Mouse (Mus musculus) urinary bladder, postnatal 14 days (tissue): ENCODE data around the gene Pitx1.

ENCODE experiments used
- DNase-seq: peaks from one replicate; pipeline ENCODE4 v3.0.0; 2021; ENCODE audit warnings: low spot score

Pitx1 gene

DNA sequence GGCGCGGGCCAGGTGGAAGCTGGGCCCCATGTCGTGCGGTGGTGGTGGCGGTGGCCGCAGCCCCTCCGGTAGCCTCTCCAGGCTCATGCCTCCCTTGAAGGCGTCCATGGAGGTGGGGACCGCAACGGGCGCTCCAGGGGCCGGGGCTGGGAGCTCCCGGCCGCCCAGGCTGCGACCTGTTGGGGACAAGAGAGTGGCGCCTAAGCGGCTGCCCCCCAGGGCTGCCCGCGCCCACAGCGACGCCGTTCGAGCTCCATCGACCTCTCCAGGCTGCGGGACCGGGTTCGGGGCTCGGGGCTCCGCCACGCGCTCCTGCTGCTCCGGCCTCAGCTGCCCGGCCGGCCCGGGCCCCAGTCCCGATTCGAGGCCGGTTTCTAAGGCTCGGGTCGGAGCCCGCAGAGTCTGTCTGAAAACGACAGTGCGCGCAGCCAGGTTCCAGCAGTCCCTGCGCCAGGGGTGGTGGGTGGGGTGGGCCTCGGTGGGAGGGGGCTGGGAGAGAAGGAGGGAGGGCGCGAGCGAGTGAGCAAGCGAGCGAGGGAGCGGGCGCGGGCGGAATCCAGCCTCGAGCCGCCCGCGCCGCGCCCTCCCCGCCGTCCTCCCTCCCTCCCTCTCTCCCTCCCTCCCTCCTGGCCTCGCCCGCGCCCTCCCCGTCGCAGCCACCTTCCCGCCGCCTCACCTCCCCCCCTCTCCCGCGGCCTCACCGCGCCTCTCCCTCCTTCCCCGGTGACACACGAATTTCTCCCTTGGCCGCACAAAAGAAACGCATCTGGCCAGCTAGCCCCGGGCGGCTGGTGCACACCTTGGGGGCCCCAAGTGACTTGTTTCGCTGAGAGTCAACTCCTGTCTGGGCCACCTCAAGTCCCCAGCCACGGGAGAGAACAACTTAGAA is 4.9 kb downstream of the Pitx1 start:
- DNase-seq, result peak; percentile 65

DNA sequence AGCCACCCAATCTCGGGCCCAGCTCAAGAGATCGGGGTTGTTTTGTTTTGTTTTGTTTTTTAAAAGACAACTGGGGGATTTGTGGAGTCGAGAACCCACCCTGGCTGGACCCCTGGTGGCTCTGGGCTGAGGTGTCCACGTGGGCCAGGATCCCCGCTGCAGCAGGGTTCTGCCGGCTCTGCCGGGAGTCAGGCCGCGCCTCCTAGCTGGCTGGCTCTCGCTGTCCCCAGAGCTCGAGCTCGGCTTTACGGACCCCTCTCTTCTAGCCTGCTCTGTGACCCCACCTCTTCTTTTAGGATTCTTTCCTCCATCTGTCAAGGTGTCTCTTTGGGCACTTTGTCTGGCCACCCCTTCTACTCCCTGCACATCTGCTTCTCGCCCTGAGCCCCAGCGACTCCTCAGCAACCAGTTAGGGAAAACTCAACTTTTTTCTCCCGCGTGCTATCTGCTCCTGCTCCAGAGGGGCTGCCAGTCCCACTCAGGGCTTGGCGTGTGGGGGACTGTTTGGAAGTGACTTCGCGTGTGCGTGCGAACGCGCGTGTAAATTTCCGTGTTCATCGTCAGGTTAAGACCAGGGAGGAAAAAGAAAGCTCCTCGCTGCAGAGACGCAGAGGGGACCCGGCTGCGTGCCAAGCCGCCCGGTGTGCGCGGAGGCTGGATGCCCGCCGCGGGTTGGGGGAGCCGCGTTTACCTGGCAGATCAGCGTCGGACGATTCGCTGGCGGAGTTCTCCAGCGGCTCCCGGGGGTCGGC is 5.7 kb downstream of the Pitx1 start:
- no peak for DNase-seq

DNA sequence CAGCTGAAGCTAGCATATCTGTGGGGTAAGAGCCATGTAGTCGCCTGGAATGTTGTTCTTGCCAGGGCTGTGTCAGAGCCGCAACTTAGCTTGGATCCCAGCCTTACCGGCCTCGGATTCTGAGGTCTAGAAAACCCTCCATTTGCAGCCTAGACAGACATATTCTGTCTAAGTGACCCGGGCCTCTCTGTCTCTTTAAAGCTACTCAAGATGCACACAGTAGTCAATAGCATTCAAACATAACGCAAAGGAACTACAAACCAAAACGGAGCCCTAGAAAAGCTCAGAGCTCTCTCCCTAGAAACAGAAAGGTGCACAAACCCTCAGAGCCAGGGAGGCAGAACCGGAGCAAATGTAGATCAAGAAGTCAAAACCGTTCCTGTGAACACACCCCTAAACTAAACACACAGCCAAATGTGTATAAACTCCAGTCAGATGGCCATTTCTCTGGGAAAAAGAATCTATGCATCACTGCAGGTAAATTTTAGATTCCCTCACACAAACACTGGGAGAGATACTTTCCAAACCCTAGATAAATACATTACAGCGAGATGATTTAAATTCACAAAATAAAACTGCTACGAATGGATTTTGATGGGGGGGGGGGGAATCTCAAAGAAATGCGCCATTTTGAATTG is 6.9 kb downstream of the Pitx1 start:
- no peak for DNase-seq

DNA sequence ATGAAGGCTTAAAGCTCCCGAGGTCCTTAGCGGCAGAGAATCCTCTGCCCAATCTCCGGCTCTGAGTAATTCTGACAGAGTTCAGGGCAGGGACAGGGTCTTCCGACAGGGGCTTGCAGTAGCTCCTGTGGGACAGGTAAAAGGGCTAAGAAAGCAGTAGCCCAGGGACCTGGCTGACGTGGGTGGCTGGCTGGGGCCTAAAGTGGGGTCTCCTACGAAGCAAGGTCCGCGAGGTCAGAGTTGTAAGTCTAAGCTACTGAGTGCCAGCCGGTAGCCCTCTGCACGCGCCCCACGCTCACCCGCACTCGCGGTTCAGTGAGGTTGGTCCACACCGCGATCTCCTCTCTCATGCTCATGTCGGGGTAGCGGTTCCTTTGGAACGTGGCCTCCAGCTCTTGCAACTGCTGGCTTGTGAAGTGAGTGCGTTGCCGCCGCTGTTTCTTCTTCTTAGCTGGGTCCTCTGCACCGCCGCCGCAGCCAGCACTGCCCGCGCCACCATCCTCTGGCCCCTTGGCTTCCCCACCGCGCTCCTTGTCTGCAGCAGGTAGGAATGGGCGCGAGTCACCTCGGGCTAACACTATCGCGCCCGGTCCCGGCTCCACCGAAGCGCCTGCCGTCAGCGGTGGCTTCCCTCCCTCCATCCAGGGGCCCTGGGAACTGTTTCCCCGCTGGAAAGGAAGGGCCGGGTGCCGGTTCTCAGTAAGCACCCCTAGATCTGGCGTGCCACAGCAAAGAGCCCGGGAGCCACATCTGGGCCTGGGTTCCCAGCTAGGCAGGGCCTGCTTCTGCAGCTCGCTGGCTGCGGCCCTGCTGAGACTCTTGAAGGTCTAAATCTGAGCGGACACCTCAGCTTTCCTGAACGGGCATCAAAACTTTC is 7.6 kb downstream of the Pitx1 start:
- no peak for DNase-seq

DNA sequence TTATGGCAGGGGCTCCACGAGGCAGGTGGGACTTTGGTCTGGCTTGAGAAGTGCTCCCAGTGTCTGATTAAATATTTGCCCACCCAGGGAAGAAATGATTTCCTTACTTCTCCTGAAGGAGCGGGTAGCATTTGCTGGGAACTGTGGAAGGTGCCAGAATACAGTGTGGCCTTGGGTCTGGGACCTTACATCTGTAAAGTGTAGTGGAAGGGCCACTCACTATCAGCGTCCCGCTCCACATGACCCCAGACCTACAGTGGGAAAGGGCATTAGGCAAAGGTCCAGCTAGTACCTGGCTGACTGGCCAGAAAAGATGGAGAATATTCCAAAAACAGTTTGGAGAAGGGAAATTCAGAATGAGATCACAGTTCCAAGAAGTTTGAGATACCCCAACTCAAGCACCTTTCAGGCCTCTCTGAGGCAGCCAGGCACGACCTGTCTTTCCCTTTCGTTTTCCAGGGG is 8.3 kb downstream of the Pitx1 start:
- no peak for DNase-seq

DNA sequence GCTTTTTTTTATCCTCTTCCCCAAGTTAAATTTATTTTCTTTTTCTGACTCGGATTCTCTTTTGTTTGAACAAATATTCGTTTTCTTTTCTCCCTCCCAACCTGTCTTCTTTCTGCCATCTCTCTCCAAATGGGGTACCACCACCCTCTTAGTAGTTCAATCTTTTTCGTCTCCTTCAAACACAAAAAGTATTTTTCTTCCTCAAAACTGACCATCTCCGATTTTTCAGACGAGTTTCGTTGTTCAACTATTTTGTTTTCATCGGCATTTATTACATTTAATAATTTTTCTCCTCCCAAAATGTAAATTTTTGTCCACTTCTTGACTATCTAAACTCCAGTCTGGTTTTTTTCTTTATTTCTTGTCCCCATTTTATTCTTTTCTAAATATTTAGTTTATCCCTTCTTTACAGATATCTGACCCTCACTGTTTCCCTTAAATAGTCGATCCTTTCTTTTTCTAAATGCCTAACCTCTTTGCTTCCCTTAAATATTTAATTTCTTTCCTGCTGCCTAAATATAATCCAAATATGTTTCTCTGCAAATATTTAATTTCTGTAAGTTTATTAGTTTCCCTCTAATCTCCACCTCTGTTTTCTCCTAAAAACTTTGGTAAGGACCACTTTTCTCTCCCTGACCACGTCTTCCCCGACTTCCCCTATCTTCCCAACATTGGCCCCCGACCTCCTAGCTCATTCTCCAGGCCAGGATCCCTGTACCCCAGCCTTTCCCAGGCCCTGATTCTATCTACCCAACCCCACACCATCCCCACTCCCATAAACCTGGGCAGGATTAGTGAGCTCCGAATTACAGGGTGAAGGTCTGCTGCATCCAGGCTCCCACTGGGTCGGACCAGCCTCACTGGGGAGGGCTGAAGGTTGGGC is 9.0 kb downstream of the Pitx1 start:
- no peak for DNase-seq

DNA sequence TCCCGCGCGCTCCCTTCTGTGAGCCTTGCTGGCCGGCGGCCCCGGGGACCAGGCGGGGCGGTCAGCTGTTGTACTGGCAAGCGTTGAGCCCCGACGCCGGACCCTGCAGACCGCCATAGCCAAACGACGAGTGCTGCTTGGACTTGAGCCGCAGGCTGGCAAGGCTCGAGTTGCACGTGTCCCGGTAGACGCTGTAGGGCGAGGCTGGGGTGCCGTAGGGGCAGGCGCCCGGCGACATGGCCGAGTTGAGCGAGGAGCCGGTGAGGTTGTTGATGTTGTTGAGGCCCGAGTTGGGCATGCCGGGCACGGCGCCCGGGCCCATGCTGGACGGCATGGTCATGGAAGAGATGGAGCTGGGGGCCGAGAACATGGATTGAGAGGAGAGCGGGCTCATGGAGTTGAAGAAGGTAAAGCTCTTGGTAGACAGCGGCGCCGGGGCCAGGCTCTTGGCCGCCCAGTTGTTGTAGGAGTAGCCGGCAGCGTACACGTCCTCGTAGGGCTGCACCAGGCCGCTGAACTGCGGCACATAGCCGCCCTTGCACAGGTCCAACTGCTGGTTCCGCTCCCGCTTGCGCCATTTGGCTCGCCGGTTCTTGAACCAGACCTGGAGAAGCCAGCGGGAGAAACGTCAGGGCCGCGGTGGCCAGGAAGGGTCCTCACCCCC is 9.9 kb downstream of the Pitx1 start:
- peak; percentile 39 for DNase-seq

DNA sequence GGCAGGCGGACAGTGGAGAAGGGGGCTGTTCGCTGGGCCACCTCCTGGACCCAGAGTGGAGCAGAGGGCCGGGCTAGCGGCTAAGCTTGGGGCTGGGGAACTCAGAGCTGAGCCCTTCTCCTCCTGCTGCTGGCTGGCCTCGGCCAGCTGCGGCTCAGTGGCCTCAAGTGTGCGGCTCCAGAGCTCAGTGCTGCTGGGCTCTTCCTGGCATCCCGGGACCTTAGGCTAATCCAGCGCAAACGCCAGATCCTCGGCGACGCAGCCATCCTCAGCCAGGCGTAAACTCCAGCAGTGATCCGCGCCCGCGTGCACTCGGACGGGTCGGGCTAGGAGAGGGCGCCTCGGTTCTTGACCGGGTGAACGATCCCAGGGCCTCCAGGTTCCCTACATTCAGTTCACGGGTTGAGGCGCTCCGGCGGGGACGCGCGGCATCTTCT is 10.7 kb downstream of the Pitx1 start:
- DNase-seq, result no peak

DNA sequence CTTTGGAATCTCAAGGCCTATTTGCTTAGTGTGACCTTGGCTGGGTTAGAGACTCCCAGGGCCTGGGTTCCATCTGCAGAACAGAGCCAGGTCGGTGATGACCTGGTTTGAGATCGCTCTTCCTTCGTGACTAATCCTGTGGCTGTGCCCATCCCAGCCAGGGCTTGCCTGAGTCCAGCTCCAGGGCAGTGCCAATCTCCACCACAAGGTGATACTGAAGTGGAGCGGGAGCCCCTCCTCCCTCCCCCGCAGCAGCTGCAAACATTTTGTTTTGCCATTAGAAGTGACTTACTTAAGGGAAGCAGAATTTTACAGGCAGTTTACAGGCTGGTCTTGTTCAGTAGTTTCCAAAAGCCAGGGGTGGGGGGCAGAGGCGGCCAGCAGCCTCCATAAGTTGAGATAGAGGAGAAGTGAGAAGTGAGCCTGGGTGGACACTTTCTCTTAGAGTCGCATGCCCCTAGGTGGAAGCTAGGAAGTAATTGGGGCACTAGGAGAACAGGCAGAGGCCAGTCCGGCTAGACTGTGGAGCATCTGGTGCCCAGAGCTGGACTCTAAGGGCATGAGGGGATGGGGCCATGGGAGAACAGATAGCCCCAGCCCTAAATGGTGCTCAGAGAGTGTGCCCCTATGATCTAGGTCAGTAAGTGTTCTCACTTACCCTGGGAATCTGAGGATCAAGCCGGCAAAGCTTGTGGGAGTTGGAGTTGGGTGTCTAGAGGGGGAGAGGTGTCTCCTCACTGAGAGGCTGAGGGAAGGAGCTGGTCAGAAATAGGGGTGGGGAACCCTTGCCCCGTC is 11.6 kb downstream of the Pitx1 start:
- DNase-seq, result no peak

DNA sequence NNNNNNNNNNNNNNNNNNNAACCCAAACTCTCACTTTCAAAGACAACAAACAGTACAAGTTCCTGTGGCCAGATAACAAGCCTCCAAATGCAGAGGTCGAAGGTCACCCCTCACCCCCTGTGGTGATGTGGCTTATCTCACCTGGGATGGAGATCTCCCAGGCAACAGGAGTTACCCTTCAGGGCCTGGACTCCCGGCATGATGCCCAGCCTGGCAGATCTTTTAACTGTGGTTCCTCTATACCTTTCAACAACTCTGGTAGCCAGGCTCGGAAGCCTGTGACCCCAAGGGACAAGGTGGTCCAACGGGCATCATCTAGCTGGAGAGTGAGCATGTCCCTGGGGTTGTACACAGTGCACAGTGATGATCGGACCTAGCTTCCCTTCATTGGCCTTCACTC is 13.5 kb downstream of the Pitx1 start:
- DNase-seq, result no peak

DNA sequence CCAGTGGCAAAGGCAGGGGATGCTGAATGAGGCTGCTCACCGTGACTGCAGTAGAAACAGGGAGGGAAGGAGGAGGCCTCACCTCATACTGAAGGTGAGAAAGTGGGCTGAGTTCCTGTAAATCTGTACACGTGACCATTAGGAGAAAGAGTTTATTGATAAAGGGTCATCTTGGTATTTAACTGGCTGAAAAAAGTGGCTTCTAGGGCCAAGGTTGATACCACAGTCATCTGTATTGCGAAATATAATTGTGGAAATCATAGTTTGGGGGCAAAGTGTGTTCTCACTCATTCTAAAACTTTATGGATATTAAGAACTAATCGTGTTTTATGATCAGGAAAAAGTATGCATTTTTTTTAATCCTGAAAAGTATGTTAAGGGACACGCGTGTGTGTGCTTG is 21.2 kb downstream of the Pitx1 start:
- no peak for DNase-seq

DNA sequence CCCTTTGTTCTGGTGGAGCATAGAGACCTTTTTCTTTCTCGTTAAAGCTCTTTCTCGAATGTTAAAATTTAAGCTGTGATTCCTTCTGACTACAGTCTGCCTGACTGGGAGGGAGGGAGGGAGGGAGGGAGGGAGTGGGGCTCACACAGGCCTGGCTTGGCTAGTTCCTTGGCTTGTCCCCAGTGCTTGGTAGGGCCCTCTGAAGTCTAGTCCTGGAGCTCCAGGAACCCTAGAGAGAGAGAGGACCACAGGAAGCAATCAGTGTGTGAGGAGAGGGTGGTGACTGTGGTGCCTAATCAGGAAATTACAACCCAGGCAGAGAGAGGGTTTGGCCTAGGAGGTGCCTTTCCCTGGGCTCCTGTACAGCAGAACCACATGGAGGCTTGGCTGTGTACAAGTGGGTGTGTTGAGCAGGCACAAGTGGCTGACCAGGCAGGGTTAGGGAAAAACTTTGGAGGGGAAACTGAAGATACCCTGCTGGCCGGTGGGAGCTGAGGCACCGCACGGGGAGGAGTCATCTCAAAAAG is 22.4 kb downstream of the Pitx1 start:
- no peak for DNase-seq

DNA sequence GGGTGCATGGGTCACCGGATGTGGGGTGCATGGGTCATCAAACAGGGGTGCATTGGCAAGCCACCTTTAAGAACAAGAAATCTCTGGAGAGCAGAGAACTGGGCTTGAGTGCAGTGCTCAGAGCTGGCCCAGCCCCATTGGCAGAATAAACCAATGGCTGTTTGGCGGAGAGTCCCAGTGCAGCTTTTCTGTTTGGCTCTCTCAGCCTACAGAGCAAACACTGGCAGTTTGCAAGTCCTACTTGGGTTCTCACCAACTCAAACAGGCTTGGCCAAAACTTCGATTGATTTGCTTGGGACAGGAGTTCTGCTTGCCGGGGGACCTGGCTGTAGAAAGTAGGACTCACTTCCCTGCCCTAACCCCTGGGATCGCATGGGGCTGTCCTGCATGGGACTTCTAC is 25.0 kb downstream of the Pitx1 start:
- peak; percentile 7 for DNase-seq

DNA sequence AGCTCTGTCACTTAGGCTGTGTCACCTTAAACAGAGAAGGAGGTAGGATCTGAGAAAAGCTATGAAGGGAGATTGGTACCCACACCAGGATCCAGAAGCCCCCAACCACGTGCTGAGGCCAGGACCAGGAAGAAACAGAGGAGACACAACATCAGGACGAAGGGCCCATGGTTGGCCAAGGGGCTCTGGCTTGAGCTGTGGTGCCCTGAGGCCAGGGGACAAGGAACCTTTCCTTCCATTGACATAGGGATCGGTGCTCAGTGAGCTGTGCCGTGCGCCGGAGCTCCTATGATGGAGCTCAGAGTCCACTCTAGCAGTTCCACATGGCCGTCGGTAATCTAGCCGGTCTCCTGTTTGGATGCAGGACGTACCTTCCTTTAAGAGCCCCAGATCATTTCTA is 26.3 kb downstream of the Pitx1 start:
- no peak for DNase-seq

DNA sequence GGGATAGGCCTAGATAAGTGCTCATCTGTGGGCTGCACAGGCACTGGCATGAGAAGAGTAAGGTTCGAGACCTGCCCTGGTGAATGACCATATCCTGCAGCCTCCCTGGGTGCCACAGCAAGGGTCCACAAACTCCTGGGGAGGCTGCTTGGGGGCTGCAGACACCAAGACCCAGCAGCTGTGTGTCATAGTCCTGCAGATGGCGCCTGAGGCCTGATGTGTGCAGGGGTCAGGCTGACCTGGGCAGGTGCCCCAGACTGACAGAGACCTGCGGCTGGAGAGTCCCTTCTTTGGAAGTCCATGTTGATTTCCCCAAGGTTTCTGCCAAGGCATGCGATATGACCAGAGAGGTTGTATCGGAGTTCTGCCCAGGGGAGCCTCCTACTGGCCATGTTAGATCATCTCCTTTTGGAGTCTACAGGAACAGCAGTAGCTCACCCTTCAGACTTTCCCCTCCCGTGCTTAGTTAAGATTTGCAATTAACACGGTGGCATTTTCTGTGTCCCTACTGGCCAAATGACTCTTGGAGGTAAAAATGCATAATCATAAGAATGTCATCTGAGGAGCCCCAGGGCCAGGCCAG is 26.9 kb downstream of the Pitx1 start:
- no peak for DNase-seq

DNA sequence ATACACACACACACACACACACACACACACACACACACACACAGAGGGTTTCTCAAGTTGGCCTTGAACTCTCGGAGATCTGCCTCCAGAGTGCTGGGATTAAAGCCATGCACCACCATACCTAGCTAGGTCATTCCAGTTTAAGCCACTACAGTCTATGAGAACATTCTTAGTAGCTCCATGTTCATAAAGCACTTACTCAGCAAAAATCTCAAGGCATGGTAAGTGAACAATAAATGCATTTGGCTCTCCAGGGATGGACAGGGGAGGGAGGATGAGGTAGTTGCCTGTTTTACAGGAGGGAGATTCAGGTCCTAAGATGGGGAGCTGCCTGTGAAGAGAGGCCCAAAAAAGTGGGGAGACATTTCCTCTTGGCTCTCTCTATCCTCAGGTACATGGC is 32.0 kb downstream of the Pitx1 start:
- no peak for DNase-seq

DNA sequence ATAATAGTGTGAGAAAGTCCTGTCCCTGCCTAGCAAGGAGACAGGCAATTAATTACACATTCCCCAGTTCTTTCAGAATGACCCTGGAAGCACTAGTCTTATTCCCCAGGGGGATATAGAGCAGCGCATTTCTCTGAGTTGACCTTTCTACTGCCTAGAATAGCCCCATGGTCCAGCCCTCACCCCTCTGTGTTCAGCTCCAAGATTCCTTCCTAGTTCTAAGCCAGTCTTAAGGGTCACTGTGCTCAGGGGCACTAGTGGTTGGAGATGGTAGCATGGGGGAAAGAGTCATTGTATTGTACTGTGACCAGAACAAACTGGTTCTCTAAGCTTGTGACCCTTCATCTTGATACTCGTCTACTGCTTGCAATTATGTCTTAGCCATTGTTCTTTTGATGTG is 34.7 kb downstream of the Pitx1 start:
- DNase-seq, result no peak

DNA sequence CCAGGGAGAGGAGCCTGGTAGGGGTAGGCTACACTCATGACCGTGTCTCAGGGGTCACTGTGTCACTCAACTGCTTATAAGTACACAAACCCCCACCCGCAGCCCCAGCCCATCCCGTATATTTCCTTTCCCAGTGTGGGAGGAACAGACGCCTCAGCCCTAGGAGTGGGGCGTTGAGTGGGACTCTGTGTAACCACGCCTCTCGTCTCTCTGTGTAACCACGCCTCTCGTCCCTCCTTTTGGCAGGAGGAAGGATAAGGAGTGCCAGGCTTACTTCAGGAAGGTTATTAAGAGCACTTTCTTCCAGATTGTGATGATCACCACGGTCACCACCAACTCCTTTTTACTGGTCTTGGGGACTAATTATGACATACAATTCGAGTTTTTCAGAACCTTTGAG is 49.9 kb downstream of the Pitx1 start:
- DNase-seq, result peak; percentile 38

DNA sequence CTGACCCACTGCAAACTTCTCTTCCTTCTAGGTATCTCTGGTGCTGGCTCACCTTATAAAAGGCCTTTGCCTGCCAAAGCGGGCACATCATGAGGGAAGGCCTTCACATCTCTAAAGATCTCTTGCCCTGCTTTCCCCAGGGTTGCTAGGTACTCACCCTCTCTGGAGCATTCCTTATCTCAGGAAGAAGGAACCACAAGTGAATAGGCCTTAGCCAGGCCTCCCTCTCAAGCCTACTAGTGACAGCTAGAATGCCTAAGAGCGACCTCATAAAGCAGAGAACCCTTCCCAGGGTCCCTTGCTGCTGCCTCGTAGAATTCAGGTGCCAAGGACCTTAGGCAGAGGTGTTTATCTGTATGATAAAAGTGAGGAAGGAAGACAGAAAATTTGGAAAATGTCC is 51.7 kb downstream of the Pitx1 start, which contains the start of gene Catsper3:
TSS of gene Catsper3 (plus strand) at position 301 of the 400 bp plus-strand sequence.
- DNase-seq, result no peak
